Mouse (Mus musculus) CD4-positive helper T cell, adult 2 months (primary cell): ENCODE measurements around the gene Grb10.

Experiments
- DNase-seq: peaks from one replicate; pipeline ENCODE4 v3.0.0-alpha.2; 2012; ENCODE audit warnings: low read depth, missing footprints, low spot score

Grb10 gene

GRCm38 (mm10) chr11:11945766-11946165 lies 92.7 kb downstream of the Grb10 start:
- DNase-seq = no peak

DNA sequence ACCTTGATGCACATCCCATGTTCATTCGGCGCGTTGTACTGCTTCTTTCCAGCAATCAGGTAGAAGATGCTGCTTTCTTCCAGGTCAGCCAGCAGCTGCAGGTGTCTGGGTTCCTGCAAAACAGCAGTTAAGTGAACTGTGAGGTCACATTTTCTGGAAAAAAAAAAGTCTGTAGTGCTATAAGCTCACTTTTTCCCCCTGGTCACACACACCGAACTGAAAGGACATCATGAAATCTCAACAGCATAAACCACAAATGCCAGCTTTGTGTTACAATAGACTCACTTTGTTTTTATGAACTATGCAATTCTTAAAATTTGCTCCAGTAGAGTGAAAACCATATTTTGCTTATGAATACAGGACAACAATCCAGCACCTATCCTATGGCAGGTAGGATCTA lies 93.7 kb downstream of the Grb10 start:
- no peak for DNase-seq

GRCm38 (mm10) chr11:11944082-11944349 lies 94.5 kb downstream of the Grb10 start:
- DNase-seq = no peak

GRCm38 (mm10) chr11:11943240-11944081 lies 95.0 kb downstream of the Grb10 start:
- no peak for DNase-seq

DNA sequence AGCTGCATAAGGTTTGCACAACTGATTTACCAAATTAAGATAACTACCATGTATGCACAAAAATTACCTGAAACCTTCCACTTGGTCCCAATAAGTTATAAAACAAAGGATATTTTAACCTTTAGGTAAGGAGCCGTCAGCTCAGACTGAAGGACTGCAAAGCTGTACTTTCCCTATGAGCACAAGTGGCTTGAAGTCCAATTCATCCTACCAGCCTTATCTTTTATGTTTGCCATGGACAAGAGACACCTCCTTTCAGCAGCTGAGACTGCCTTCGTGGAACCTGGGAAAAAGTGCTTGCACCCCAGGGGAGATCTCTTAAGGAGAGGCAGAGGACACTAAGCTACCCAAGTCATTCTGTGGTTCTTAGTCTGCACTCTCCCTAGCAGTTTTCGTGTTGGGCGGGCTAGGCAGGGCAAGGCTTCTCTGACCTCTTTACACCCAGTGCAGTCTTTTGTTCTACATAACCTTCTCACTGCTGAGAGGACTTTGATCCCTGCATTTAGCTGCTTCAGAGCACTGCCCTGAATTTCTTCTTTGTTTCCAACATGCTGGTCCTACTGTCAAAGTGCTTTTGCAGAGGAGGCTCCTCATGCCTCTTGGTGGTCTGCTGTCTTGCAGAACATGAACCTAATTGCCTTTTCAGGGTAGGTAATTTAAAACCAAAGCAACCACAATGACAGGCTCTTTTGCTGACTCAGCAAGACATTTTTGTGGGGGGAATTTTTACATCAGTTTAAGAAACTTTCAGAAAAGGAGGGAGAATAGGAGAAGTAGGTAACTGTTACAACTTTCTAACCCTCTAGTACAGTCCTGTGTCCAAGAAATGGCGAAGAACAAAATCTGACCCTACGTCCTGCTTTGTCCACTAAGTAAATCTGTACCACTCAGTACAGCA lies 95.9 kb downstream of the Grb10 start:
- DNase-seq = no peak

- DNase-seq = no peak
Measured at GRCm38 (mm10) chr11:11940833-11941681, 97.4 kb downstream of the Grb10 start.

DNA sequence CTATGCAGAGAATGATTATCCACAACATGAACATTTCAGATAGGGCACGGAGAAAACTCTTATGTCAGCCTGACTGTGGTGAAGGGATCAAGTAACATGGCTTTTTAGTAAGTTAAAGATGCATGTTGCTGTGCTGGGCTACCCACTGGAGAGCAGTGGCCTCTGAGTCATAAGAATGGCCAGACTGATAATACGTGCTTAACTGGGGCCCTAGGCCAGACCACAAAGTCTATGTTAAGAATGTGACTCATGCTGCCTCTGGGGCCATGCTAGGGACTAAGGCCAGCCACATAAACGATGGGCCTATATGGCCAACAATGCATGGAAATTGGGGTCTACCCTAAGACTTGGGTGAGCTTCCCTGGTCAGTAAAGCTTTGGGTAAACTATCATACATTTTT lies 98.9 kb downstream of the Grb10 start:
- no peak for DNase-seq

- no peak for DNase-seq
Measured at GRCm38 (mm10) chr11:11938591-11938990, 99.9 kb downstream of the Grb10 start.

DNA sequence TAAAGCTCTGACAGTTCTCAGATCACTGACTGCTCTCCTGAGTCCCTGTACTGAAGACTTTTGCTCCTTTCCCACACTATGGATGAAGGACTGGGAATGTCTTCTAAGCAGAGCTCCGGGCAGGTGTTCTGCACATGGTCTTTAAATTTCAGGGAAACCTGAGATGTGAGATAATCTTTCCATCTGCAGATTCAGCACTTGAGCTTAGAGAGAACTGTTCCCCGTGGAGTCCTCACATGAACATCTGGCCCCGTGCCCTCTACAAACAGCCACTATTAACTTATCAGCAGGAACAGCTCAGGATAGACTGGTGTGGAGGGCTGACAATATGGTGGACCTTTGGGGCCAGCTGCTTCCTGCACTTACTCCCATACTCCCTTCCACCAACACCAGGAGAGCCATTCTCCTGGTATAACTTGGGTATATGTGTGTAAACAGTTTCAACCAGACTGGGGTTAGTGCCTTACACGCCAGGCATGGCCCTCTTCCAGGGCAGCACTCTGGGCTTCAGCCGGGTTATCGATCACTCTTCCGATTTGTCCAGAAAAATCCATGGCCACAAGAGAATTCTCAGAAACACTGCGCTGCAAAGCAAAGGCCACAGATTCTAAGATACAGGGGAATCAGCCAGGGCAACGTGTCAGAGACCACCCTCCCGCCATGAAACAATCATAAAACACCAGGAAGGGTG lies 101.0 kb downstream of the Grb10 start:
- DNase-seq = no peak

DNA sequence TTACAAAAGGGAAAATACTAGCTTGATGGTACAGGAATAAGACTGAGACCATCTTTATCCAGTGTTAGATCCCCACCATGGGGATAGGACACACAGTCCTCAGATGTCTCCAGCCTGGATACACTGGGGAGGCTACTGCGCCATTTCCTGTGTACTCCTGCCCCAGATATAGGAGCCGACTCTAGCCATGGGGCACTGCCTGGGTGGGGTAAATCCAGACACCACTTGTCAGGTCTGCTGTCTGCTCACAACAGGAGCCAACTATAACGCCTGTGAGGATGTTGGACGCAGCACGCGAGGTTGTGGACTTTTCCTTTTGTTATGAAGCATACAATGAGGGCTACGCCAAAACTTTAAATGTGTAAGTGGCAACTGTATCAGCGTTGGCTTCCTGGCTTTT lies 103.7 kb downstream of the Grb10 start:
- DNase-seq = no peak

- no peak for DNase-seq
Measured at GRCm38 (mm10) chr11:11932102-11932789, 106.2 kb downstream of the Grb10 start.

DNA sequence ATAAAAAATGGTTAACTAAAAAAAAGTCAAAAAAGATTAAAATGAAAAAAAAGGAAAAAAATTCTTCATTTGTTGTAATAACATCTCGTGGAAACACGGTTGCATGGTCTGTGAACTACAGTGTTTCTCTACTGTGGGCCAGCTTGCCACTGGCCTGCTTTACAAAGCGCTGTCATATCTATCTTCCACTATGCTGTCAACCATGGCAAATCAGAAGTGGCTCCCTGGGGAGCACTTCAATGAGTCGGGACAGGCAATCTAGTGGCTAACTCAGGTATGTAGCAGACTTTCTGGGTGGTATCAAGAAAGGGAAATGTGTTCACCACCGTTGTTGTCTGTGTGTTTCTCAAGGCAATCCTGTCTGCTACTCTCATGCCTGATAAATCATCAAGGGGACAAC lies 106.8 kb downstream of the Grb10 start:
- no peak for DNase-seq

- DNase-seq = no peak
Measured at GRCm38 (mm10) chr11:11930527-11930926, 108.0 kb downstream of the Grb10 start.

DNA sequence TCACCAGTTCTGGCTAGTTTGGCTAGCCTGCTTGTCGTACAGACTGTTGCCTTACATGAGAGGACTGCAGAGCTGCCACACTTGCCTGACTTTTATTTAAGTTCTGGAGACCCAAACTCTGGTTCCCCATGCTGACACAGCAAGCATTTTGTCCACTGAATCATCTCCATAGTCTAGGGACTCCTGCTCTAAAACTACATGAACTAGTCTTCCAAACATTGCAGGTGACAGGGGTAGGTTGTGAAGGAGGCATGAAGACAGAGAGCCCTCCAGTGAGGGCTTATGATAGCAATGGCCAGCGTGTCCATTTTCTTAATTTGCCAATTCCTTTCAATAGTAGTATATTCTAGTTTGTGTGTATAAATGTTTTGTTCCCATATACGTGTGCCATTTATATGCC lies 109.4 kb downstream of the Grb10 start:
- no peak for DNase-seq

- DNase-seq = no peak
Measured at GRCm38 (mm10) chr11:11928586-11928985, 109.9 kb downstream of the Grb10 start.

GRCm38 (mm10) chr11:11923900-11924299 lies 114.6 kb downstream of the Grb10 start:
- no peak for DNase-seq

GRCm38 (mm10) chr11:11923345-11923744 lies 115.1 kb downstream of the Grb10 start:
- DNase-seq = no peak

GRCm38 (mm10) chr11:11922106-11922505 lies 116.4 kb downstream of the Grb10 start:
- no peak for DNase-seq

GRCm38 (mm10) chr11:11907703-11908413 lies 130.6 kb downstream of the Grb10 start:
- DNase-seq = no peak

- DNase-seq = no peak
Measured at GRCm38 (mm10) chr11:11905518-11905917, 133.0 kb downstream of the Grb10 start.
